Mouse (Mus musculus) hindbrain, embryonic 16.5 days (tissue): ENCODE measurements around the gene Mfap4. TPM values are rescaled to one million over a fixed set of nuclear protein-coding genes. Genes with fewer than 3 reads are reported as not detected.

Experiments
- ATAC-seq: fragments of 200-750 bp; cut with Nextera tagmentation; 2 replicates; pipeline ENCODE4 v1.8.0; 2017; ENCODE audit warnings: moderate TSS enrichment, moderate library complexity
- H3K27ac ChIP-seq: fragments of 300-500 bp; sonication (generic); 2 replicates; pipeline ENCODE4 v1.5.1; 2014; ENCODE audit warnings: low read depth, mild to moderate bottlenecking, control low read depth, low read length, moderate library complexity
- H3K27me3 ChIP-seq: fragments of 300-500 bp; sonication (generic); replicated peaks from 2 replicates; pipeline ENCODE4 v1.6.1; 2014; ENCODE audit warnings: low read length; ENCODE audit not compliant: control insufficient read depth, insufficient read depth
- H3K36me3 ChIP-seq: fragments of 300-500 bp; sonication (generic); 2 replicates; pipeline ENCODE4 v1.6.1; 2014; ENCODE audit warnings: mild to moderate bottlenecking, low read length, moderate library complexity, mixed read lengths; ENCODE audit not compliant: control insufficient read depth, insufficient read depth
- H3K4me1 ChIP-seq: fragments of 300-500 bp; sonication (generic); 2 replicates; pipeline ENCODE4 v1.6.1; 2014; ENCODE audit warnings: low read depth, low read length; ENCODE audit not compliant: control insufficient read depth, insufficient read depth
- H3K4me2 ChIP-seq: fragments of 300-500 bp; sonication (generic); 2 replicates; pipeline ENCODE4 v1.6.1; 2014; ENCODE audit warnings: mild to moderate bottlenecking, low read length, control low read depth, moderate library complexity
- H3K4me3 ChIP-seq: fragments of 300-500 bp; sonication (generic); 2 replicates; pipeline ENCODE4 v1.5.1; 2014; ENCODE audit warnings: mild to moderate bottlenecking, low read length, control low read depth, moderate library complexity
- H3K9ac ChIP-seq: fragments of 300-500 bp; sonication (generic); 2 replicates; pipeline ENCODE4 v1.6.1; 2014; ENCODE audit warnings: low read depth, mild to moderate bottlenecking, control low read depth, low read length, moderate library complexity
- H3K9me3 ChIP-seq: fragments of 300-500 bp; sonication (generic); 2 replicates; pipeline ENCODE4 v1.6.1; 2014; ENCODE audit warnings: mild to moderate bottlenecking, low read length, moderate library complexity; ENCODE audit not compliant: control insufficient read depth
- WGBS: fragments of 180-500 bp; shearing (Covaris S2); extraction: QIAGEN DNeasy Blood & Tissue Kit; methylation state at CpG from one replicate; pipeline ENCODE4 v1.1.7; 2014; 5-methylcytosine and 5-hydroxymethylcytosine counted together
- polyA plus RNA-seq: library from polyadenylated mRNA; unstranded; fragments of >200 nt; fragmentation: Nextera tagmentation; extraction: Ambion mirVana; gene quantifications from 2 replicates; pipeline ENCODE4 v1.2.1, GENCODE M21; 2015

The Mfap4 gene
- 49.6 and 67.9 TPM in 2 replicates for polyA plus RNA-seq

DNA sequence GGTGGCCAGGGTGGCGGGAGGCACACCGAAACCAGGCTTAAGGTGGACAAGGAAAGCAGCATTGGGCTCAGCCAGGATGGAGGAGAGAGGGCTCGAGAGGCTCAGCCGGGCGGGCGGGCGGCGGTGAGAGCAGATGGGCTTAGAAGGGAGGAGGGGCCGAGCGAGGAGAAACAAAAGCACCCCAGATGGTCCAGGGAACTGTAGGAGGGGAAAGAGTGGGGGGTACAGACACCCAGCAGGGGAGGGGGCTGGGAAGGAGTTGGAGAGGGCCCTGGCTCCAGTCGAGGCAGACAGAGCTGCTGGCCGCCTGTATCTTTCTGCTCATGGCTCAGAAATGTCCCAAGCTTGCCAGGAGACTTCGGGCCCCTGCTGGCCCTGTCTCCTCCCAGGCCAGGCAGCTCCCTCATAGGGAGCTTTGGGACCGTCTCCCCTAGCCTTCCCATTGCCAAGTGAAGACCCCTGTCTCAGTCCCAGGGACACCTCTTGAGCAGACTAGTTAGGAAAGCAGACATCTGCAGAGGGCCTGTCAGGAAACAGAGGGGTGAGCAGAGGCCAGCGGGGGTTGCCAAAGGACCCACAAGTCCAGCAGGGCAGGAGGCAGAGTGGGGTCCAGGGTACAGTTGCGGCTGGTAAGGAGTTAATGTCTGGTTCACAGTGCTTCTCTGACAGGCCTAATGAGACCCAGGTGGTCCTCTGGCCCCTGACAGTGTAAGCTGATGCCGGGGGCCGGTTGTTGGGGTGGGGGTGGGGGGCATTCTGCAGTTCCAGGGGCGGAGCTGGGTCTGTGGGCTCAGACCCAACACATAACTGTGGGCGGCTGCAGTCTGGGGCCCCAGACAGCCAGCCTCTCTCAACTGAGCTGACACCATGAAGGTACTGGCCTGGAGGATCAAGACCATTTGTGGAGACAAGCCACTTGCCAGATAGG, at the start of gene Mfap4:
Gene Mfap4, plus strand, starts transcription at position 819 of the 928 bp plus-strand sequence.
- peak within 1 kb of the TSS; percentile 71 for H3K27ac ChIP-seq
- WGBS, result 8% methylated on average over 20 of the region's 20 CpGs
- H3K4me3 ChIP-seq, result peak within 1 kb of the TSS; percentile 23
- H3K4me2 ChIP-seq, result peak within 1 kb of the TSS; percentile 38
- H3K36me3 ChIP-seq, result peaks cover 16% of the 10 kb centered on the region
- H3K4me1 ChIP-seq, result peaks cover 27% of the 10 kb centered on the region
- peak; percentile 66 for ATAC-seq
- H3K27me3 ChIP-seq, result no peaks in the 10 kb centered on the region
- peak within 1 kb of the TSS; percentile 56 for H3K9ac ChIP-seq
- no peaks in the 10 kb centered on the region for H3K9me3 ChIP-seq

DNA sequence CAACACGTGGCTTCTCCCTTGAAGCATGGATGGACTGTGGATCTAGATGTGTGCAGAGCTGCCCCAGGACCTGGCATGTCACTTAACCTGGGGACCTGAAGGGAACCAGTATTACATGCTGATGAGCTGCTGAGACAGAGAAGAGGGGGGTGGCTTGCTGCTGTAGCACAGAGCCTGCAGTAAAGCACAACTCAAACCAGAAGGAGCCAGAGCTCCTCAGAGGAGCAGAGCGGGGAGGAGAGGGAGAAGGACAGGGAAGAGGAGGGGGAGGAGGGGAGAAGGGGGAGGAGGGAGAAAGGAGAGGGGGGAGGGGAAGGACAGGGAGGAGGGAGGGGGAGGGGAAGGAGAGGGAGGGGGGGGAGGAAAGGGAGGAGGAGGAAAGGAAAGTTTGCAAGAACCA, 48.9 kb upstream of the Mfap4 start:
- 52% methylated on average over 2 of the region's 2 CpGs for WGBS
- Histone ChIP-seq H3K4me3 (no peak overlapping the region), H3K9me3 (no peaks in the 10 kb centered on the region), H3K27ac (no peak overlapping the region), H3K36me3 (no peaks in the 10 kb centered on the region), H3K4me2 (no peak overlapping the region), H3K9ac (no peak overlapping the region), H3K27me3 (no peaks in the 10 kb centered on the region), H3K4me1 (peaks cover 4% of the 10 kb centered on the region)
- ATAC-seq, result no peak

DNA sequence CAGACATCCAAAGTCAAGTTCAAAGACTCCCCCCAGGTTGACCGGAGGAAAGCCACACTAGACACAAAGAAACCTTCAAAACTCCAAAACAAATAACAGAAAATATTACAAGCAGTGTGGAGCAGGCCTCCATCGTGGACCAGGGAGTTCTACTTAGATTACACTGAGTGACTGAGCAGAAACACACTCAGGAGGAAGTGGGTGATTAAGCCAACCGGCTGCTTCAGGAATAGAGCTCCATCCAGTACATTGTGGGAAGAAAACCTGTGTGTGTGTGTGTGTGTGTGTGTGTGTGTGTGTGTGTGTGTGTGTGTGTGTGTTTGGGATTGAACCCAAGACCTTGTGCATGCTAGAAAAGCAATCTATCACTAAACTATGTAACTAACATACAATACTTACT, 46.1 kb upstream of the Mfap4 start:
- Histone ChIP-seq H3K9me3 (no peaks in the 10 kb centered on the region), H3K4me3 (no peak overlapping the region), H3K27me3 (no peaks in the 10 kb centered on the region), H3K9ac (no peak overlapping the region), H3K4me1 (peaks cover 4% of the 10 kb centered on the region), H3K36me3 (no peaks in the 10 kb centered on the region), H3K27ac (no peak overlapping the region), H3K4me2 (no peak overlapping the region)
- no peak for ATAC-seq
- WGBS, result 79% methylated on average over 3 of the region's 3 CpGs

DNA sequence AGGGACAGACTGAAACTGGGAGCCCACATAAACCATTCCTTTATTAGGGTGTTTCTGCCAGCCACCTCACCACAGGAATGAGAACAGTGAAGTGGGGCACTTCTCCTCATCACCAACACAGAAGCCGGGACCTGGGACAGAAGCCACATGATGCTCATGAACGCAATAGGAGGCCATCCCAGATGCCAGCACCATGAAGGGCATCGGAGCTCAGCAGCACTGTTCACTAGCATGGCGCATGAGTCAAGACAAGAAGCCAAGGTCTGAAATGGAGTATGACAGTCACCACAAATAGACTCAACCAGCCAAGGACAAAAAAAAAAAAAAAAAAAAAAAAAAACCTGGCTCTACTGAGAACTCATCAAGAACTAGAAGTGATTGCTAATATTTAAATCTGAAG, 44.8 kb upstream of the Mfap4 start:
- no peak overlapping the region for H3K27ac ChIP-seq
- no peak for ATAC-seq

DNA sequence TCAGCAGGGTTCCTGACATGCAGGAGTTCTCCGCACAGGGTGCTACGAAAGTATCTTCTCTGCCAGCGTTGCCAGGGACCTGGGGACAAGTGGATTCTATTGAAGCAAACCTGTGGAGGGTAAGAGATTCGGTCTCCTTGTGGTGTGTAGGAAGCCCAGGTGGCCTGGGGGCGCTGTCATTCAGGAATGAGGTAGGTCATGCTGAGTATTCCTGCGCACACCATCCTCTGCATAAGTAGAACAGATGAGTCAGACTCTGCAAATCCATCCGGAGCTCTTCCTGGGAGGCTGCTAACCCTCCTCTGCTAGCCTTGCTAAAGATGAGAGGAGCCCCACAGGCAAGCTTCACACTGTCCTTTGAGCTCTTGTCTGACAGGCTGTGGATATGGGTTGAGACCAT, 43.6 kb upstream of the Mfap4 start:
- H3K27me3 ChIP-seq, result no peaks in the 10 kb centered on the region
- no peak overlapping the region for H3K9ac ChIP-seq
- no peak overlapping the region for H3K27ac ChIP-seq
- no peaks in the 10 kb centered on the region for H3K36me3 ChIP-seq
- 84% methylated on average over 7 of the region's 7 CpGs for WGBS
- no peak overlapping the region for H3K4me3 ChIP-seq
- no peaks in the 10 kb centered on the region for H3K9me3 ChIP-seq
- no peaks in the 10 kb centered on the region for H3K4me1 ChIP-seq
- H3K4me2 ChIP-seq, result no peak overlapping the region
- no peak for ATAC-seq

More for the DNA sequence above, 44.8 kb upstream of the Mfap4 start:
- Histone ChIP-seq H3K4me1 (no peaks in the 10 kb centered on the region), H3K4me2 (no peak overlapping the region), H3K9ac (no peak overlapping the region), H3K27me3 (no peaks in the 10 kb centered on the region), H3K9me3 (no peaks in the 10 kb centered on the region), H3K4me3 (no peak overlapping the region), H3K36me3 (no peaks in the 10 kb centered on the region)
- 95% methylated on average over 4 of the region's 4 CpGs for WGBS

DNA sequence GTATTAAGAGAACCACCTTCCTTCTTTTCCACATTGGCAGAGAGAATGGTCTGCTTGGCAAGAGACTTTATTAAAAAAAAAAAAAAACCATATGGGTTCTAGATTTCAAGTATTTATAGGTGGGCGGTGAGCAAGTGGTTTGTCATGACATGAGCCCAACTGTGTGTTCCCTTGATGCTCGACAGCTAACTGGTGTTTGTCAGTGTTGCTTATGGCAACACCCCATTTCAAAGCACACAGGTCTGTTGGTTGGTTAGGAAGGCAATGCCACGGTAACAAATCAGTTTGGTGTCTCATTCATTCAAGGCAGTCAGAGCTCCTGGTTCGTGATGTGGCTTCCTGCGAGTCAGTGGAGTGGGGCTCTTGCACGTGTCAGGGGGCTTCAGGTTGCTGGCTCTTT, 41.4 kb upstream of the Mfap4 start:
- 93% methylated on average over 6 of the region's 6 CpGs for WGBS

DNA sequence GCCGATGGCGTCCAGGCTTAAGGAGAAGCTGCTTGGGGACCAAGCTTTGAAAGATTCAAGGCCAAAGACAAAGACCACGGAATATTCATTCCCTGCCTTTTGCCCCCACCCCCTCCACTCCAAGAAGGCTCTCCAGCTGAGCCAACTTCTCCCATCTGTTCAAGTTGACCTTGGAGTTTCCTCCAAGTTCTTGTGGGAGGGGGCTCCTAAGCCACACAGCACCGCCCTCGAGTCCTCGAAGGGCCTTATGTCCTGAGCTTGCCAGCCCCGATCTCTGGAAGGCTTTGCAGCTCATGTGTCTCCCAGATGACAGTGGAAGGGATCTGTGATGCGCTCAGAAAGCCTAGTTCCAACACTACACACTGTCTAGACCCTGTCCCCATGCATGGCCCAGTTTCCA, 37.9 kb upstream of the Mfap4 start:
- Histone ChIP-seq H3K9me3 (no peaks in the 10 kb centered on the region), H3K27ac (no peak overlapping the region), H3K4me2 (no peak overlapping the region), H3K4me3 (no peak overlapping the region), H3K4me1 (peaks cover 11% of the 10 kb centered on the region), H3K36me3 (peaks cover 2% of the 10 kb centered on the region; the same call in 1 of the 2 replicates), H3K27me3 (no peaks in the 10 kb centered on the region), H3K9ac (no peak overlapping the region)
- 87% methylated on average over 8 of the region's 8 CpGs for WGBS
- ATAC-seq, result no peak

More for the DNA sequence above, 41.4 kb upstream of the Mfap4 start:
- Histone ChIP-seq H3K4me3 (no peak overlapping the region), H3K27me3 (no peaks in the 10 kb centered on the region), H3K36me3 (no peaks in the 10 kb centered on the region), H3K4me1 (peaks cover 9% of the 10 kb centered on the region; the same call in 1 of the 2 replicates), H3K4me2 (no peak overlapping the region), H3K27ac (no peak overlapping the region), H3K9me3 (no peaks in the 10 kb centered on the region), H3K9ac (no peak overlapping the region)
- no peak for ATAC-seq

DNA sequence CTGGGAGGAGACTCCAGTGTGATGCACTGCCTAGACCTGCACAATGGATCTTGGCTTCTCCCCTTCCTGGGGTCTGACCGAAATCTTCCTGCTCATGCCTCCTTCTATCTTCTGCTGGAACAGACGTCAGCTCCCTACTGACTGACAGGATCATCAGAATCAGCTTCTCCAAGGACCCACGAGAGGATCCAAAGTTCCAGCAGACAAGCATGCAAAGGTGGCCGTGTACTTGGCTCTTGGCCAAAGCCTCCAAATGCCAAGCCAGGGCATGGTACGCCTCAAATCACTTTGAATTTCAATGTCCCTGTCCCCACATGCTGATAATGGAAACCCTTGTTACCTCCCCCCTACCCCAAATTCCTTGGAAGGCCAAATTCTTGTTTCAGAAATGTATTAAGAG, 37.2 kb upstream of the Mfap4 start:
- 39% methylated on average over 5 of the region's 5 CpGs for WGBS
- Histone ChIP-seq H3K4me1 (peaks cover 18% of the 10 kb centered on the region), H3K36me3 (peaks cover 2% of the 10 kb centered on the region; the same call in 1 of the 2 replicates), H3K9ac (no peak overlapping the region), H3K4me3 (no peak overlapping the region), H3K27me3 (no peaks in the 10 kb centered on the region), H3K4me2 (no peak overlapping the region), H3K27ac (no peak overlapping the region), H3K9me3 (no peaks in the 10 kb centered on the region)
- no peak for ATAC-seq

DNA sequence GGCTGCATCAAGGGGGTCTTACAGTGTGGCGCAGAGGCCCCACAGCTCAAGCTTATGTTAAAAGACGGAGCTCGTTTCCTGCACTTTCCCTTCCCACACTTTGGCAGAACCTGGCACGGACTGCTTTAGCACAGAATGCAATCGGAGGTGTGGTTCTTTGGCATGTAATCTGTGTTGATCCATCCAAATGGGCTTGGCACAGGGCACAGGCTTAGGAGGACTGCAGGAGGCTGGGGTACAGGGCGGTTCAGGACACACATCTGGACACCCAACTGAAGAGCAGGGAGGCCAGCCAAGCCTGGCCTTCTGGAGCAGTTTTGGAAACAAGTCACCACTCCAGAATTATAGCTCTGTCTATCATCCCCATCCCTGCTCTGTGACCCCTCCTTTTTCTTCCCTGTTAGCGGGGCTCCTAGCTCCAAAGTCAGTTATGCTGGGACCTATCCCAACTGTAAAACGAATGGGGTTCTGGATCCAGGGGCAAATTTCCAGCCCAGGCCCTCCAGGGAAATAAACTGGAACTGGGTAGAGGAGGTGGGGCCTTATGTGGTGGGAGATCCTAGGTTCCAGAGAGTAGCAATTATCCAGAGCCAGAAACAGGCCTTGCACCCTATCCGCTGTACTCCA, 36.5 kb upstream of the Mfap4 start:
- no peak overlapping the region for H3K4me3 ChIP-seq
- peaks cover 25% of the 10 kb centered on the region for H3K4me1 ChIP-seq
- no peaks in the 10 kb centered on the region for H3K9me3 ChIP-seq
- 61% methylated on average over 9 of the region's 9 CpGs for WGBS
- no peaks in the 10 kb centered on the region for H3K27me3 ChIP-seq
- H3K27ac ChIP-seq, result no peak overlapping the region
- H3K4me2 ChIP-seq, result no peak overlapping the region
- H3K36me3 ChIP-seq, result peaks cover 2% of the 10 kb centered on the region; the same call in 1 of the 2 replicates
- ATAC-seq, result peak; percentile 43
- no peak overlapping the region for H3K9ac ChIP-seq
